Mouse (Mus musculus) embryonic stem cell, embryonic (primary cell): ENCODE measurements at regions not wholly inside any gene's neighbourhood (a gene's known extent, or its start where the extent isn't known, plus 50 kb on each side); places are given as distances from the start of the nearest gene placed in this dataset.

Experiments
- CTCF ChIA-PET, 4 experiments: fragments of 300-600 bp in 2 of 4; fragments of 350-600 bp in 2 of 4; sonication (Branson Sonifier 250); formaldehyde crosslinking; loops; one replicate each; lab custom pipeline; 2022; ENCODE audit warnings: inconsistent platforms in 2 of 4; lab: Charles Lee
- POLR2A ChIA-PET, 4 experiments: fragments of 300-600 bp in 2 of 4; fragments of 350-600 bp in 2 of 4; sonication (Branson Sonifier 250); formaldehyde crosslinking; loops; one replicate each; lab custom pipeline; 2022; ENCODE audit warnings: antibody characterized with exemption in 4 of 4, inconsistent platforms in 1 of 4; lab: Charles Lee

- POLR2A ChIA-PET = no interaction called here
- CTCF ChIA-PET = no interaction called here
Observed at GRCm38 (mm10) chr3:81718911-81719310, 213.5 kb upstream of the Ctso start.

DNA sequence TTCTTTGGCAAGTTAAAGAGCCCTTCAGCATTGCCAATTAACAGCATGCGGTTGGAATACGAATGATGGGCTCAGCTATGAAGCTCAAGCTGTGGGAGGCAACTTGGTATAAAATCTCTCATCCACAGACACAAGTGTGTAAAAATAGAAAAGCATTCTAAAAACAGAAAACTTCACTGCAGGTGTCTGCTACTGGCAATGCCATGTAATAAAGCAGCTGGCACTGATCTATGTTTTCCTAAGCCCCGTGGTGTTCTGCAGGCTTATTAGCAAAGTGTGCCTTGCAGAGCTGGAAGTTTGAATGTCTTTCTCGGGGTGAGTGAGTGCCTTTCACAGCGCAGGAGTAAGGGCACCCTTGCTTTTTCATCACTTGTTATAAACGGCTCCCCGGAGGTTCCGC, 196.9 kb upstream of the Ctso start:
- POLR2A ChIA-PET = no interaction called here
- CTCF ChIA-PET = no interaction called here

- POLR2A ChIA-PET = interaction anchor here in 1 of 4 experiments (1.2 kb wide), 1 partner anchor 9 kb away, joined by 4 read pairs; no protein-coding TSS in a partner anchor
Observed at GRCm38 (mm10) chr3:81736838-81737237, 195.6 kb upstream of the Ctso start.

DNA sequence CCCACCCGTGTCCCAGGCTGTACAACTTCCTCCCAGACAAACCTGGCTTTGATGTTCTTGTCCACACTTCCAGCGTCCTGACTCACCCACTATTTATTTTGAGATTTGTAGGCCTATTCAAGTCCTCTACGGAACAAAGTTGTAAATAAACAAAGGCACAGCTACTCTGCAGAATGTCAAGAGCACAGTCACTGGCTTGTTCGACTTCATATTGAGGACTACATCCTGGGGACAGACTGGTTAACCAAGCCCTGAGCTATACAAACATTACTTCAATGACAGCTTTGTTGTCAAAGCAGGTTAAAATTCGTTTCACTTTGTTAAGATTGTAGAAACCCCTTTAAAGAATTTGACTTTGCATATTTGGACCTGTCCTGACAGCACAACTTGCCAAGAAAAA, 190.3 kb upstream of the Ctso start:
- ChIA-PET POLR2A (no interaction called here), CTCF (no interaction called here)

More at GRCm38 (mm10) chr3:81736838-81737237, 195.6 kb upstream of the Ctso start:
- CTCF ChIA-PET = no interaction called here

DNA sequence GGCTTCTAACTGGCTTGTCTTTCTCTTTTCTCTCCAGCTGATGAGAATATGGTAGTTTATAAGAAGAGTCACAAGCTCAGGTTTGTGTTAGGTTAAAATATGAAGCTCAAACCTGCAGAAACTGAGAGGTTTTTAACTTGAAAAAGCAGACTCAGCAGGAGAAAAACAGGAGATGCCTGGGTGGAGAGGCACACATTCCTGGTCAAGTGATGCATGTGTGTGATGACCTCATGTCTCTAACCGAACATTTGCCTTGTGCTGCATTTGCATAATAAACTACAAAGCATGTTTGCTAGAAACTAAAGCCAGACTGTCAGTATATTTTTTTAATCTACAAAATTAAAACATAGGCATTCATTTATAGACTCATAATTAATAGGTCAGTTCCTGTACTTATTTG, 182.2 kb upstream of the Ctso start:
- POLR2A ChIA-PET = no interaction called here
- CTCF ChIA-PET = no interaction called here

- CTCF ChIA-PET = no interaction called here
- POLR2A ChIA-PET = no interaction called here
Observed at GRCm38 (mm10) chr3:81752955-81753354, 179.4 kb upstream of the Ctso start.

DNA sequence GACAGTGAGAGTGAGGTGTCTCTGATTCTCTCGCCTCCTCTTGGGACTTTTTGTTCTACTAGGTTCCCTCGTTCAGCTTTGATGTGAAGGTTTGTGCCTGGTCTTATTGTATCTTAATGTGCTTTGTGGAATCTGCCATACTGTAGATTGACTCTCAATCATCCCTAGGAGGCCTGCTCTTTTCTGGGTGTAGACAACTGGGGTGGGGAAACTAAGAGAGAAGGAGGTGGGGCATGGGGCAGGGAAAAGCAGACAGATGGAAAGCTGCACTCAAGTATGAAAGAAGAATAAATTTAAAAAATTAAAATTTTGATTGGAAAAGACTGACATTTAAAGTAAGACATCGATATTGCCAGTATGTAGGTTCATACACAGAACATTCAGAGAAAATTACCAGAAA, 172.0 kb upstream of the Ctso start:
- ChIA-PET POLR2A (no interaction called here), CTCF (no interaction called here)

- POLR2A ChIA-PET = no interaction called here
- CTCF ChIA-PET = no interaction called here
Observed at GRCm38 (mm10) chr3:81760914-81761313, 171.5 kb upstream of the Ctso start.

GRCm38 (mm10) chr3:81771812-81772211, 160.6 kb upstream of the Ctso start:
- CTCF ChIA-PET = no interaction called here
- POLR2A ChIA-PET = no interaction called here

DNA sequence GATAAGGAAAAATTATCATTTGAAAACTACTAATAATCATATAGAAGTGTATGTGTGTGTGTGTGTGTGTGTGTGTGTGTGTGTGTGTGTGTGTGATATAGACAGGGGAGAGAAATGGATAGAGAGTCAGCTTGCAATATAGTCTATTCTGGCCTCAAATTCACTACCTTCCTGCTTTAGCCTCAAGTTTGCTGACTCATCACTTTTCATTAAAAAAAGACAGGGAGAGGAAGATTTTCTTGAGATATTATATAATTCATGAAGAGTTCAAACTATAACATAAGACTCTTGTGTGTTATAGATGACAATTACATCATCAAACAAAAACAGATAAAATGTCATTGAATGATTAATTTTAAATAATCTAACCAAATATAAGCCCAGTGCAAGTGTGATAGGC, 159.4 kb upstream of the Ctso start:
- CTCF ChIA-PET = no interaction called here
- POLR2A ChIA-PET = no interaction called here

DNA sequence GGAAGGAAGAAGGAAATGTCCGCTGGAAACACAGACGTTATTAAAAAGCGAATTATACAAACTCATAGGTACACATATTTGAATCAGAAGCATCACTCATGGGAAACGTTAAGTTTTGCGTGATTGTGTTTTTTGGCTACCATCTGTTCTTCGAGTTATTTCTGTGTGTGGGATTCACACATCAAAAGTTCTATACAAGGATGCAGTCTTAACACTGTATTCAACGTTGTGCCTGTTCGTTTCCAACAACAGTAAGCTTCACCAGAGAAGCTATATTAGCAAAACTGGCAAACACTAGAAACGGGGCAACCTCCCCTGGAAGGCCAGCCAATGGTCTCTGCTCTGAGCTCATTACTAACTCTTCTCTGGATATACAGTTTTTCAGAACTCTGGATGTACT, 150.3 kb upstream of the Ctso start:
- CTCF ChIA-PET = interaction anchor here in 1 of 4 experiments (1.1 kb wide), 1 partner anchor 743 kb away, joined by 3 read pairs; no protein-coding TSS in a partner anchor
- POLR2A ChIA-PET = no interaction called here

- ChIA-PET POLR2A (no interaction called here), CTCF (interaction anchor here in 1 of 4 experiments (1.1 kb wide), 1 partner anchor 744 kb away, joined by 3 read pairs; no protein-coding TSS in a partner anchor)
Observed at GRCm38 (mm10) chr3:81782921-81783541, 149.4 kb upstream of the Ctso start.

GRCm38 (mm10) chr3:81788915-81789314, 143.5 kb upstream of the Ctso start:
- ChIA-PET POLR2A (no interaction called here), CTCF (no interaction called here)

GRCm38 (mm10) chr3:81789664-81790063, 142.7 kb upstream of the Ctso start:
- CTCF ChIA-PET = no interaction called here
- POLR2A ChIA-PET = no interaction called here

GRCm38 (mm10) chr3:81802096-81802495, 130.3 kb upstream of the Ctso start:
- ChIA-PET POLR2A (no interaction called here), CTCF (no interaction called here)

GRCm38 (mm10) chr3:81805745-81806144, 126.7 kb upstream of the Ctso start:
- ChIA-PET POLR2A (no interaction called here), CTCF (no interaction called here)

DNA sequence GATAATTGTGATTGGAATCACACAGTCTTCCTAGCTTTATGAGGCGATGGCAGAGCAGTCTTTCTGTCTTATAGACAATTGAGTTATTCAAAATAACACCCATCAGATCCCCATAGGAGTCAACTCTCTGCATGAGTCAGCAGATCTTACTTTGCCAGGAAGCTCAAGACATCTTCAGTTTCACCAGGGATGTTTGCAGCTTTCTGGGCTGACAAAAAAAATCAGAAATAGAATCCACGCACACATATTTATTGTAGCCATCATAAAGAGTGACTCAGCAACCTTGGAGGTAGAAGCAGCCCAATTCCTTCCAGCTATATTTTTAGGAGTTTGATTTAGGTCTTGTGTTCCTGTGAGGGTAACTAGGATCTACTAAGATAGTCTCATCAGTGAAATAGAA, 122.8 kb upstream of the Ctso start:
- ChIA-PET POLR2A (no interaction called here), CTCF (no interaction called here)

GRCm38 (mm10) chr3:81820304-81820703, 112.1 kb upstream of the Ctso start:
- ChIA-PET POLR2A (no interaction called here), CTCF (no interaction called here)

DNA sequence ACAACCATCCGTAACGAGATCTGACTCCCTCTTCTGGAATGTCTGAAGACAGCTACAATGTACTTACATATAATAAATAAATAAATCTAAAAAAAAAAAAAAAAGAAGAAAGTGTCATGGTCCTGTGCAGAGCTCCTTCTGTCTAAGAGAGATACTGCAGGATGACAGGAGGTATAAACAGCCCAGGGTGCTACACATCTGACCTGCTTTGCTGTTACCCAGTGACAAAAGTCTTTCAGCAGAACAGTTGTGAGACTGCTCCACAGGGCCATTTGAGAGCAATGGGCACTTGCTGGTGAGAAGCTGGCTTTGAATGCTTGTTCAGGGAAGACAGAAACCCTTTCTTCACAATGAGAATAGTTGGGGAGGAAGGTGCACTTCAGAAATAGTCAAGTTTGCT, 102.9 kb upstream of the Ctso start:
- POLR2A ChIA-PET = no interaction called here
- CTCF ChIA-PET = interaction anchor here in 1 of 4 experiments (0.7 kb wide), 1 partner anchor 1118 kb away, joined by 3 read pairs; no protein-coding TSS in a partner anchor

DNA sequence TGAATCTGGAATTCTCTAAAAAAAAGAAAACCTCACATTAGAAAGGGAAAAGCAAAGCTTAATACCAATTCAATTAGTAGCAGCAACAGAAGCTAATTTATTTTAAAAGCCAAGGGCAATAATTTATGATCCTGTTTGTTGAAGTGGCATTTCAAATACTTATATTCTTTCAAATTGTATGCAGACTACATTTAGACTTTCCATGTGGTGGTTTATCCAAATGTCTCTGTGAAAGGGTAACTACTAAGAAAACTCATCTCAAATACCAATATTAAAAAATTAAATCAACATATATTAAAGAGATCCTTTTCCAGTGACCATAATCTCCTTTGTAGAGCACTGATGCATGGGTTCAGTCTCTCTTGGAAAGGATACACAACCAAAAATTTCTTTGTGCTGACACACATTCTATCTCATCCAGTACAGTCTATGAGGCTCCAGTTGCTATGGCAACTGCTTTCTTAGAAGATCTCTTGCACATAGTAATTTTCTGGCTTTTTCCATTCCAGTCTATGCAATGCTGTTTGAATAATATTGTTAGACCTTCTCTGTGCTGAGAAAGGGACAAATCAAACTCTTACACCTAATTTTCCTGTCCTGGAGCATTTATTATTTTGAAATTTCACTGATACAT, 102.3 kb upstream of the Ctso start:
- CTCF ChIA-PET = interaction anchor here in 1 of 4 experiments (0.7 kb wide), 1 partner anchor 1118 kb away, joined by 3 read pairs; no protein-coding TSS in a partner anchor
- POLR2A ChIA-PET = no interaction called here
